Mouse (Mus musculus): ENCODE results near the gene Shroom2. TPM values are rescaled to one million over a fixed set of nuclear protein-coding genes. Genes with fewer than 3 reads are reported as not detected.

Gene Shroom2
- polyA plus RNA-seq (2012; rRNA removed; ENCODE audit: low replicate concordance): 1.4 and 7.0 TPM in 2 replicates

GRCm38 (mm10) chrX:152768891-152769599, at the start of gene Shroom2:
Gene Shroom2, minus strand, starts transcription at chrX:152769465.

DNA sequence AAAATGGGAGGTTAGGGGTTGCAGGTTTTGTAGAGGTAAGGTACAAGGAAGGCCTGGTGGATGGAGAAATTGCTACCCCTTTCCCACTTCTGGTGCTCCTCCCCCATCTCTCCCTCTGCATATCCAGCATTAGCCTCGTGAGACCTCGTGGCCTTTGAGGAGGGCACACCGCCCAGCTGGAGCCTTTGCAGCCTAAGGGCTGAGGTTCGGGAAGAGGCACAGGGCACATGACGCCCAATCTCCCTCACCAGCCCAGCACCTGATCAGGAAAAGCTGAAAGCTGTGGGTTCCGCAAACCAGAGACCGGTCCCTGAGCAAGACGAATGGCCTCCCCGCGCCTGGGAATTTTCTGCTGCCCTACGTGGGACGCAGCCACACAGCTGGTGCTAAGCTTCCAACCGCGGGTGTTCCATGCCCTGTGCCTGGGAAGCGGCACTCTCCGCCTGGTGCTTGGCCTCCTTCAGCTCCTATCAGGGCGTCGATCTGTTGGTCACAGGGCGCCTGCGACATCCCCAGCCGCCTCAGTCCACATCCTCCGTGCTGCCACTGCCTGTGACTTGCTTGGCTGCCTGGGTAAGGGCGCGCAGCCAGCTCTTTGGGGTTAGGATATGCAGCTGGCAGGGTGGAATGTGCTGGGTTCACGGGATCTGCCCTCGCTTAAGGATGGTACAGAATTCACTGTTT, 12.6 kb upstream of the Shroom2 start, which contains the start of gene Gpr143:
Gpr143 (plus strand) TSS at position 202 of the 684 bp plus-strand sequence.

DNA sequence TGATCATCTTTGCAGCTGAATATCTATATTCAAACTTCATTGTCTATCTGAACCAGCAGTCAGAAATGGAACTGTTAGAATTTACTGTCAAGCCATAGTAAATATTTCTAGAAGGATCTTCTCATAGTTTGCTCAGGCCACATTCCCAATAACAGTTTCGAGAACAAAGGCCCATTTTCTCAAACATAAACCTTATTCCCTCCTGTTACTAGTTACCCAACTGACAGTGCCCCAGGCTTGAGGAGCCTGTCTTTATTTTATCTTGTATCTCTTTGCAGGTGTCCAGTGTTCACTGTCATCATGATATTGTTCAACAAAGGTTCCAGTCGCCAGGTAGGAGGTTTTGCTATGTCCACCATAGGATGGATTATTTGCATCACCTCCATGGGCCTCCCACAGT, 206.2 kb downstream of the Shroom2 start, which contains the start of gene Cldn34a:
Cldn34a (plus strand) TSS at position 301 of the 400 bp plus-strand sequence.

Other genes with a start within 250 kb of the Shroom2 start
- gene Cldn34a, start 206.1 kb downstream of the Shroom2 start, polyA plus RNA-seq (2012; rRNA removed; ENCODE audit: low replicate concordance): not detected in 2 replicates
- gene Gpr143, start 12.5 kb upstream of the Shroom2 start, polyA plus RNA-seq (2012; rRNA removed; ENCODE audit: low replicate concordance): 0.18 TPM in 1 of 2 replicates, not detected in the other
- 0.39 TPM in 1 of 2 replicates, not detected in the other for gene Usp51, start 237.0 kb upstream of the Shroom2 start, polyA plus RNA-seq (2012; rRNA removed; ENCODE audit: low replicate concordance)